Mouse (Mus musculus) heart, postnatal 0 days (tissue): ENCODE data around the gene Sertad3. TPM values are rescaled to one million over a fixed set of nuclear protein-coding genes. Genes with fewer than 3 reads are reported as not detected.
A peak's percentile ranks its signal among the peaks of the same experiment; 100 is the strongest.

Experiments
- ATAC-seq: fragments of 200-750 bp; cut with Nextera tagmentation; 2 replicates; pipeline ENCODE4 v1.8.0; 2017; ENCODE audit warnings: low read depth, moderate number of reproducible peaks, moderate library complexity; ENCODE audit not compliant: insufficient read depth
- DNase-seq: peaks from one replicate; pipeline ENCODE4 v3.0.0-alpha.2; 2016; ENCODE audit warnings: low spot score
- H3K27ac ChIP-seq: fragments of 300-500 bp; sonication (generic); 2 replicates; pipeline ENCODE4 v1.5.1; 2014; ENCODE audit warnings: low read depth, mild to moderate bottlenecking
- H3K27me3 ChIP-seq: fragments of 300-500 bp; sonication (generic); 2 replicates; pipeline ENCODE4 v1.6.1; 2014; ENCODE audit warnings: low read length, mixed read lengths; ENCODE audit not compliant: control insufficient read depth, insufficient read depth
- H3K36me3 ChIP-seq: fragments of 300-500 bp; sonication (generic); replicated peaks from 2 replicates; pipeline ENCODE4 v1.6.1; 2014; ENCODE audit warnings: low read length, mixed read lengths; ENCODE audit not compliant: control insufficient read depth, insufficient read depth
- H3K4me1 ChIP-seq: fragments of 300-500 bp; sonication (generic); 2 replicates; pipeline ENCODE4 v1.6.1; 2014; ENCODE audit warnings: antibody characterized with exemption; ENCODE audit not compliant: control insufficient read depth, insufficient read depth
- H3K4me2 ChIP-seq: fragments of 300-500 bp; sonication (generic); 2 replicates; pipeline ENCODE4 v1.6.1; 2014; ENCODE audit warnings: low read depth, mild to moderate bottlenecking, low read length, moderate library complexity
- H3K4me3 ChIP-seq: fragments of 300-500 bp; sonication (generic); 2 replicates; pipeline ENCODE4 v1.5.1; 2014; ENCODE audit warnings: low read depth, low read length
- H3K9ac ChIP-seq: fragments of 300-500 bp; sonication (generic); replicated peaks from 2 replicates; pipeline ENCODE4 v1.6.1; 2014; ENCODE audit warnings: low read depth, low read length, mixed read lengths
- H3K9me3 ChIP-seq: fragments of 300-500 bp; sonication (generic); replicated peaks from 2 replicates; pipeline ENCODE4 v1.6.1; 2016; ENCODE audit warnings: low read length; ENCODE audit not compliant: control insufficient read depth
- CTCF ChIP-seq: IDR thresholded peaks from 2 replicates; pipeline ENCODE4 v1.5.1; 2016; ENCODE audit warnings: antibody characterized with exemption, control low read depth, low read depth
- EP300 ChIP-seq: IDR thresholded peaks from 2 replicates; pipeline ENCODE4 v1.6.1; 2016; ENCODE audit warnings: antibody characterized with exemption, low read depth
- WGBS: fragments of 180-500 bp; shearing (Covaris S2); extraction: QIAGEN DNeasy Blood & Tissue Kit; methylation state at CpG from one replicate; pipeline ENCODE4 v1.1.7; 2014; 5-methylcytosine and 5-hydroxymethylcytosine counted together
- polyA plus RNA-seq: library from polyadenylated mRNA; unstranded; fragments of >200 nt; fragmentation: Nextera tagmentation; extraction: Ambion mirVana; gene quantifications from 2 replicates; pipeline ENCODE4 v1.2.1, GENCODE M21; 2015
- total RNA-seq: library from RNA; depleted of rRNA; stranded (reverse); fragments of >200 nt; gene quantifications from 2 replicates; pipeline ENCODE4 v1.2.3, GENCODE M21; 2014; ENCODE audit warnings: low replicate concordance; rRNA removed

The Sertad3 gene
- total RNA-seq = 4.3 and 11.4 TPM in 2 replicates
- polyA plus RNA-seq = 16.9 and 20.8 TPM in 2 replicates

DNA sequence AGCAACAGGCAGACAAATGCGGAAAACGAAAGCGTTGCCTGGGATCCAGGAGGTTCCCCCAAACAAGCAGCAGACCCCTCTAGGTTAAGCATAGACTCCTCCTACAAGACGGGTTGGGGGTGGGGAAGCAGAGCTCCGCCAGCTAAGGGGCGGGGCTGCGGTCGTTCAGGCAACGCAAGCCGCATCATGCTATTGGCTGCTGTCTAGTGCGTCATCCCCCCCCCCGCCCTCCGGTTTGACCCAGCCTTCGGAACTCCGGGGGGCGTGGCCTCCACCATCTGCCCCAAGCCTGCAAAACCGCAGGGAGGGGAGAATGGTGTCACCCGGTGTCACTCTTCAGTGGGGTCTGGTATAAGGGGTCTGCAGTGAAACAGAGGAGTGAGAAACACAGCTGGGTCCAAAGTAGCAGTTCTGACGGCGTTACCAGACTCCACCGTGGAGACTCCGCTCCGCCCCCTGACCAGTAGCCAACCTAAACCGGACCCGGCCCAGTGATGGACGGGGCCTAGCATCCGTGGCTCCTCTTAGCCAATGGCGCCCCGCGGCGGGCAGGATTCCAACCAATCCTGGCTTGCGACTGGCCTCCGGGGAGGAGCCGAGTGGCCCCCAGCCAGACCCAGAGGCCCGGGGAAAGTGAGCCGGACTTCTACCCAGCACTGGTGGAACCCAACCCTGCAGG, at the start of gene Sertad3:
Gene Sertad3, plus strand, starts transcription at position 613 of the 679 bp plus-strand sequence.
- ATAC-seq (peak; percentile 88), DNase-seq (peak; percentile 98)
- Histone ChIP-seq H3K36me3 (peaks cover 21% of the 10 kb centered on the region), H3K4me2 (peak within 1 kb of the TSS; percentile 82), H3K27me3 (no peaks in the 10 kb centered on the region), H3K4me3 (peak within 1 kb of the TSS; percentile 65), H3K9ac (peak within 1 kb of the TSS; percentile 63), H3K4me1 (peaks cover 12% of the 10 kb centered on the region; the same call in 1 of the 2 replicates), H3K27ac (peak within 1 kb of the TSS; percentile 86), H3K9me3 (no peaks in the 10 kb centered on the region)
- under 1% methylated on average over 35 of the region's 36 CpGs for WGBS
- TF ChIP-seq CTCF (no peak), EP300 (no peak)

DNA sequence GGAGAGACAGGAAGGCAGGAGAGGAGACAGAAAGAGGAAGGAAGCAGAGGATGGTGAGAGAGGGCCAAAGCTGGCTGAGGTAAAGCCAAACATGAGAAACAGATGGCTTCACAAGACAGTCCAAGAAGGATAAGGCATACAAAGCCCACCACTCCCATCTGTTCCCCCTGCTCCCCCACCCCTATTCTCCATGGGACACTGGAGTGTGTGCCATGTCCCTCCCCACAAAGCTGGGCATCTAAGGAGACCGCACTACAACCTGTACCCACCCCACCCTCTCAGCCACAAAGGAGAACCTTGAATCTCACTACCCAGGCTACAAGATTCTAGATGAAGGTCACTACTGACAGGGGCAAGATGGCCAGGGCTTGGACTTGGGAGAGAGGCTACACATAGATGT, 46.2 kb upstream of the Sertad3 start:
- Histone ChIP-seq H3K4me1 (no peaks in the 10 kb centered on the region), H3K36me3 (no peaks in the 10 kb centered on the region), H3K4me2 (no peak overlapping the region), H3K9ac (no peak overlapping the region), H3K27me3 (no peaks in the 10 kb centered on the region), H3K9me3 (peaks cover 5% of the 10 kb centered on the region; the same call in 1 of the 2 replicates), H3K27ac (no peak overlapping the region), H3K4me3 (no peak overlapping the region)
- no peak for TF ChIP-seq EP300
- TF ChIP-seq CTCF = no peak
- 81% methylated on average over 1 of the region's 1 CpGs for WGBS
- ATAC-seq (no peak), DNase-seq (no peak)

DNA sequence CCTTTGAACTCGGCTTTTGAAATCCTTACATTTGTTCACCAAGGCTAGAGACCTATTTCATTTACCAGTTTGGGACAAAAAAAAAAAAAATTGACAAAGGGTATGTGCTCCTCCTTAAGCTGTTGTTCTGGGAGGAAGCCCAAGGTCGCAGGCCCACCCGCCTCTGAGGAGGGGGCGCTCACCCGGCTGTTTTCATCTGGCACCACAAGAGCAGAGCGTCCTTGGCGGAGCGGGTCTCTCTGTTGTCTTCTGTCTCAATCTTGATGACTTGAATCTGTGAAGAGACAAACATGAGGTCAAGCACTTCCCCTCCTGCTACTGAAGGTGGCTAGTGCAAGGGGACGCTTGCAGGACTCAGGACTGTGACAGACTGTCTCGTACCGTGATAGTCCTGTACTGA, 45.6 kb upstream of the Sertad3 start:
- TF ChIP-seq CTCF = no peak
- no peak for TF ChIP-seq EP300
- 72% methylated on average over 11 of the region's 11 CpGs for WGBS
- H3K4me1 ChIP-seq = no peaks in the 10 kb centered on the region
- DNase-seq = no peak
- H3K4me3 ChIP-seq = no peak overlapping the region
- ATAC-seq = no peak
- H3K36me3 ChIP-seq = no peaks in the 10 kb centered on the region
- no peak overlapping the region for H3K4me2 ChIP-seq
- no peak overlapping the region for H3K27ac ChIP-seq
- H3K27me3 ChIP-seq = 0 out of 2 replicates have a peak, but pooled peaks cover 3% of the 10 kb centered on the region
- H3K9me3 ChIP-seq = peaks cover 5% of the 10 kb centered on the region; the same call in 1 of the 2 replicates
- H3K9ac ChIP-seq = no peak overlapping the region

DNA sequence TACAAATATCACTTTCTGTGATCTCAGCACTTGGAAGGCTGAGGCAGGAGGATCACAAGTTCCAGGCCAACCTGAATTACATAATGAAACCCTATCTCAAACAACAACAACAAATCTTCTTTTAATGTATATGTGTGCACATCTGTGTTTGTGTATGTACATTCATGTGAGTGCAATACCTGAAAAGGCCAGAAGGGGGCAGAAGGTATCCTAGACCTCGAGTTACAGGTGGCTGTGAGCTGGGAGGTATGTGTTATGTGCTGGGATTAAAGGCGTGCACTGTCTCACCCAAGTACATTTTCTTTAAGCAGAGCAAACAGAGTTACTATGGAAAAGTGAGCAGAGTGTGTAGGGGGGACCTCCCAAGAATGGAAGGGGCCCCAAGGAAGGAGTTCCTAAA, 44.4 kb upstream of the Sertad3 start:
- H3K9ac ChIP-seq = no peak overlapping the region
- H3K36me3 ChIP-seq = no peaks in the 10 kb centered on the region
- H3K27ac ChIP-seq = no peak overlapping the region
- DNase-seq = no peak
- no peak overlapping the region for H3K4me2 ChIP-seq
- H3K27me3 ChIP-seq = peaks cover 14% of the 10 kb centered on the region; the same call in 1 of the 2 replicates
- H3K4me1 ChIP-seq = no peaks in the 10 kb centered on the region
- WGBS = 59% methylated on average over 2 of the region's 2 CpGs
- H3K9me3 ChIP-seq = peaks cover 5% of the 10 kb centered on the region; the same call in 1 of the 2 replicates
- no peak overlapping the region for H3K4me3 ChIP-seq
- TF ChIP-seq CTCF = no peak
- no peak for TF ChIP-seq EP300
- ATAC-seq = no peak

- DNase-seq = no peak
- Histone ChIP-seq H3K36me3 (no peaks in the 10 kb centered on the region), H3K4me3 (no peak overlapping the region), H3K27ac (no peak overlapping the region), H3K27me3 (peaks cover 19% of the 10 kb centered on the region; the same call in 1 of the 2 replicates), H3K9ac (no peak overlapping the region), H3K4me1 (no peaks in the 10 kb centered on the region), H3K9me3 (peaks cover 5% of the 10 kb centered on the region; the same call in 1 of the 2 replicates), H3K4me2 (no peak overlapping the region)
- no peak for TF ChIP-seq CTCF
- no peak for TF ChIP-seq EP300
- no peak for ATAC-seq
- 27% methylated on average over 10 of the region's 10 CpGs for WGBS
These were observed 40.2 kb upstream of the Sertad3 start for GRCm38 (mm10) chr7:27433349-27433748.
